Mouse (Mus musculus) forebrain, embryonic 16.5 days (tissue): ENCODE data around the gene Wdr53. TPM values are rescaled to one million over a fixed set of nuclear protein-coding genes. Genes with fewer than 3 reads are reported as not detected.
"Not testable (repeated sequence)": the region's sequence is repeated elsewhere in the genome, so short reads cannot be mapped to it uniquely, and the experiment has no call there.

Source experiments
- ATAC-seq: fragments of 200-750 bp; cut with Nextera tagmentation; 2 replicates; pipeline ENCODE4 v1.8.0; 2017; ENCODE audit warnings: mild to moderate bottlenecking, moderate library complexity
- H3K27ac ChIP-seq: fragments of 300-500 bp; sonication (generic); 2 replicates; pipeline ENCODE4 v1.5.1; 2014; ENCODE audit warnings: low read length, control low read depth
- H3K27me3 ChIP-seq: fragments of 300-500 bp; sonication (generic); replicated peaks from 2 replicates; pipeline ENCODE4 v1.6.1; 2014; ENCODE audit warnings: low read length; ENCODE audit not compliant: control insufficient read depth, insufficient read depth
- H3K36me3 ChIP-seq: fragments of 300-500 bp; sonication (generic); 2 replicates; pipeline ENCODE4 v1.6.1; 2014; ENCODE audit not compliant: control insufficient read depth, insufficient read depth
- H3K4me1 ChIP-seq: fragments of 300-500 bp; sonication (generic); replicated peaks from 2 replicates; pipeline ENCODE4 v1.6.1; 2014; ENCODE audit warnings: low read length; ENCODE audit not compliant: control insufficient read depth, insufficient read depth
- H3K4me2 ChIP-seq: fragments of 300-500 bp; sonication (generic); 2 replicates; pipeline ENCODE4 v1.6.1; 2014; ENCODE audit warnings: mild to moderate bottlenecking, low read length, control low read depth
- H3K4me3 ChIP-seq: fragments of 300-500 bp; sonication (generic); replicated peaks from 2 replicates; pipeline ENCODE4 v1.5.1; 2014; ENCODE audit warnings: mild to moderate bottlenecking, low read length, control low read depth
- H3K9ac ChIP-seq: fragments of 300-500 bp; sonication (generic); replicated peaks from 2 replicates; pipeline ENCODE4 v1.6.1; 2014; ENCODE audit warnings: low read depth, low read length, control low read depth
- H3K9me3 ChIP-seq: fragments of 300-500 bp; sonication (generic); 2 replicates; pipeline ENCODE4 v1.6.1; 2016; ENCODE audit warnings: low read length; ENCODE audit not compliant: control insufficient read depth
- WGBS: fragments of 180-500 bp; shearing (Covaris S2); extraction: QIAGEN DNeasy Blood & Tissue Kit; methylation state at CpG from one replicate; pipeline ENCODE4 v1.1.7; 2014; 5-methylcytosine and 5-hydroxymethylcytosine counted together
- polyA plus RNA-seq: library from polyadenylated mRNA; unstranded; fragments of >200 nt; fragmentation: Nextera tagmentation; extraction: Ambion mirVana; gene quantifications from 2 replicates; pipeline ENCODE4 v1.2.1, GENCODE M21; 2015

Gene Wdr53
- polyA plus RNA-seq, 1 experiment from 2014 or later: 13.9 TPM

- Histone ChIP-seq H3K9me3 (no peaks in the 10 kb centered on the region), H3K4me3 (no peak overlapping the region), H3K4me1 (peaks cover 20% of the 10 kb centered on the region), H3K27me3 (no peaks in the 10 kb centered on the region), H3K9ac (no peak overlapping the region), H3K4me2 (no peak overlapping the region), H3K36me3 (no peaks in the 10 kb centered on the region), H3K27ac (no peak overlapping the region)
- ATAC-seq: no peak
- WGBS: 65% methylated on average over 1 of the region's 1 CpGs
Observed at GRCm38 (mm10) chr16:32275830-32276229, 28.8 kb downstream of the Wdr53 start.

- Histone ChIP-seq H3K36me3 (no peaks in the 10 kb centered on the region), H3K4me3 (peak within 1 kb of the TSS; percentile 93), H3K4me2 (peak within 1 kb of the TSS; percentile 68), H3K9me3 (no peaks in the 10 kb centered on the region), H3K9ac (peak within 1 kb of the TSS; percentile 94), H3K27ac (peak within 1 kb of the TSS; percentile 96), H3K27me3 (no peaks in the 10 kb centered on the region), H3K4me1 (peaks cover 24% of the 10 kb centered on the region)
- ATAC-seq: peak; percentile 97
- WGBS: under 1% methylated on average over 75 of the region's 75 CpGs
Observed at GRCm38 (mm10) chr16:32277308-32278256, 30.6 kb downstream of the Wdr53 start, which contains the start of gene Rnf168. Gene Rnf168 (plus strand): TSS chr16:32277459.

- no peak for ATAC-seq
- H3K9ac ChIP-seq: peak overlapping the region; percentile 94
- peaks cover 27% of the 10 kb centered on the region for H3K4me1 ChIP-seq
- peak overlapping the region; percentile 93 for H3K4me3 ChIP-seq
- no peaks in the 10 kb centered on the region for H3K27me3 ChIP-seq
- H3K4me2 ChIP-seq: peak overlapping the region; percentile 68
- H3K9me3 ChIP-seq: no peaks in the 10 kb centered on the region
- no peaks in the 10 kb centered on the region for H3K36me3 ChIP-seq
- whole genome bisulfite sequencing: 56% methylated on average over 7 of the region's 7 CpGs
- H3K27ac ChIP-seq: no peak overlapping the region
Observed at GRCm38 (mm10) chr16:32278396-32278795, 31.4 kb downstream of the Wdr53 start.

GRCm38 (mm10) chr16:32280211-32280610 lies 33.2 kb downstream of the Wdr53 start:
- Histone ChIP-seq H3K27ac (no peak overlapping the region), H3K4me3 (peak overlapping the region; percentile 9; the same call in 1 of the 2 replicates), H3K4me1 (peaks cover 27% of the 10 kb centered on the region), H3K4me2 (peak overlapping the region; percentile 21), H3K9me3 (no peaks in the 10 kb centered on the region), H3K27me3 (no peaks in the 10 kb centered on the region), H3K36me3 (peaks cover 9% of the 10 kb centered on the region; the same call in 1 of the 2 replicates), H3K9ac (no peak overlapping the region)
- ATAC-seq: no peak
- WGBS: 87% methylated on average over 8 of the region's 8 CpGs

- Histone ChIP-seq H3K9ac (no peak overlapping the region), H3K4me3 (no peak overlapping the region), H3K27me3 (no peaks in the 10 kb centered on the region), H3K4me2 (no peak overlapping the region), H3K9me3 (no peaks in the 10 kb centered on the region), H3K36me3 (peaks cover 11% of the 10 kb centered on the region), H3K27ac (no peak overlapping the region), H3K4me1 (peaks cover 23% of the 10 kb centered on the region)
- no peak for ATAC-seq
Observed at GRCm38 (mm10) chr16:32282608-32283007, 35.6 kb downstream of the Wdr53 start.

- Histone ChIP-seq H3K4me3 (no peak overlapping the region), H3K9ac (no peak overlapping the region), H3K27me3 (no peaks in the 10 kb centered on the region), H3K4me2 (no peak overlapping the region), H3K36me3 (peaks cover 27% of the 10 kb centered on the region), H3K9me3 (no peaks in the 10 kb centered on the region), H3K4me1 (no peaks in the 10 kb centered on the region), H3K27ac (no peak overlapping the region)
- no peak for ATAC-seq
- WGBS: 98% methylated on average over 4 of the region's 4 CpGs
Observed at GRCm38 (mm10) chr16:32291821-32292220, 44.8 kb downstream of the Wdr53 start.

- 96% methylated on average over 4 of the region's 4 CpGs for WGBS
- H3K27ac ChIP-seq, H3K9ac ChIP-seq, H3K4me2 ChIP-seq, ATAC-seq, H3K4me1 ChIP-seq, H3K27me3 ChIP-seq, H3K9me3 ChIP-seq, H3K4me3 ChIP-seq: not testable (repeated sequence)
- H3K36me3 ChIP-seq: peaks cover 26% of the 10 kb centered on the region
Observed at GRCm38 (mm10) chr16:32299617-32300016, 52.6 kb downstream of the Wdr53 start.

- ATAC-seq: no peak
- H3K4me1 ChIP-seq: no peaks in the 10 kb centered on the region
- H3K4me3 ChIP-seq: no peak overlapping the region
- H3K36me3 ChIP-seq: peaks cover 15% of the 10 kb centered on the region
- no peak overlapping the region for H3K4me2 ChIP-seq
- no peaks in the 10 kb centered on the region for H3K27me3 ChIP-seq
- 49% methylated on average over 1 of the region's 1 CpGs for WGBS
- H3K27ac ChIP-seq: no peak overlapping the region
- no peak overlapping the region for H3K9ac ChIP-seq
- no peaks in the 10 kb centered on the region for H3K9me3 ChIP-seq
Observed at GRCm38 (mm10) chr16:32303046-32303445, 56.0 kb downstream of the Wdr53 start.

GRCm38 (mm10) chr16:32303886-32304285 lies 56.9 kb downstream of the Wdr53 start:
- Histone ChIP-seq H3K27me3 (no peaks in the 10 kb centered on the region), H3K27ac (no peak overlapping the region), H3K4me3 (no peak overlapping the region), H3K4me2 (no peak overlapping the region), H3K36me3 (peaks cover 8% of the 10 kb centered on the region), H3K9ac (no peak overlapping the region), H3K4me1 (no peaks in the 10 kb centered on the region), H3K9me3 (no peaks in the 10 kb centered on the region)
- WGBS: 94% methylated on average over 7 of the region's 7 CpGs
- ATAC-seq: no peak
